ENCODE assay signal across 17 mouse cellular contexts in genomic region chr14:62417501-62417900, GRCm38 (mm10). TPM values are rescaled to one million over a fixed set of nuclear protein-coding genes. Genes with fewer than 3 reads are reported as not detected.
DNase-seq lines count a peak whose midpoint lies in the region; ATAC-seq lines count a peak whose summit lies in the region.
"Had no signal": no experiment of that assay in that cellular context is flagged by ENCODE, and none has a peak within 500 bp of the region (broad histone marks: within the 10 kb centered on the region; RNA-seq: fewer than 3 reads in every experiment).

No protein-coding gene starts in this region.

- H3K4me2 ChIP-seq in forebrain, embryonic 15.5 days (replicated peaks), result no peak overlapping the region
- no peak overlapping the region for H3K4me2 ChIP-seq in midbrain, embryonic 15.5 days
- H3K4me2 ChIP-seq: intestine, embryonic 15.5 days; kidney, embryonic 15.5 days; liver, embryonic 11.5 days; lung, embryonic 14.5 days had no signal

- no peak for ATAC-seq in forebrain, embryonic 15.5 days (replicated peaks)
- no peak for ATAC-seq in midbrain, embryonic 15.5 days (replicated peaks)
- ATAC-seq: intestine, embryonic 15.5 days had no signal

- WGBS in forebrain, embryonic 15.5 days, result 71% methylated on average over 3 of the region's 3 CpGs
- 91% methylated on average over 3 of the region's 3 CpGs for WGBS in midbrain, embryonic 15.5 days

- no peaks in the 10 kb centered on the region for H3K36me3 ChIP-seq in forebrain, embryonic 15.5 days
- H3K36me3 ChIP-seq in midbrain, embryonic 15.5 days (replicated peaks), result no peaks in the 10 kb centered on the region
- H3K36me3 ChIP-seq: embryonic facial prominence, embryonic 10.5 days; intestine, embryonic 15.5 days; kidney, embryonic 15.5 days had no signal

- peak; percentile 5 to 28 for DNase-seq in frontal cortex, postnatal 36 days (ENCODE audit: low spot score in 2 of 2)
- no peak for DNase-seq in frontal cortex, postnatal 14 days (ENCODE audit: low spot score in 2 of 2)
- DNase-seq in layer of hippocampus, adult 9-11 months, result peak; percentile 2
- no peak for DNase-seq in layer of hippocampus, adult 8-10 months (ENCODE audit: low spot score in 2 of 2)
- no peak for DNase-seq in urinary bladder, adult 18-20 months (ENCODE audit: low spot score in 2 of 2)
- DNase-seq: B cell, adult 2 months; gastrocnemius, postnatal 25 days; thymus, postnatal 36 days had no signal

- H3K9me3 ChIP-seq in forebrain, embryonic 15.5 days, result no peaks in the 10 kb centered on the region
- no peaks in the 10 kb centered on the region for H3K9me3 ChIP-seq in midbrain, embryonic 15.5 days
- H3K9me3 ChIP-seq: embryonic facial prominence, embryonic 10.5 days; intestine, embryonic 15.5 days; kidney, embryonic 15.5 days had no signal

- no peaks in the 10 kb centered on the region for H3K27me3 ChIP-seq in forebrain, embryonic 15.5 days
- no peaks in the 10 kb centered on the region for H3K27me3 ChIP-seq in midbrain, embryonic 15.5 days (replicated peaks)
- H3K27me3 ChIP-seq: intestine, embryonic 15.5 days; kidney, embryonic 15.5 days had no signal

- H3K27ac ChIP-seq in forebrain, embryonic 15.5 days (replicated peaks), result peak overlapping the region; percentile 92
- peak overlapping the region; percentile 43; the same call in 1 of the 2 replicates for H3K27ac ChIP-seq in midbrain, embryonic 15.5 days
- H3K27ac ChIP-seq: embryonic facial prominence, embryonic 10.5 days; intestine, embryonic 15.5 days; kidney, embryonic 15.5 days had no signal

- H3K4me3 ChIP-seq in forebrain, embryonic 15.5 days, result no peak overlapping the region
- H3K4me3 ChIP-seq in midbrain, embryonic 15.5 days, result no peak overlapping the region
- H3K4me3 ChIP-seq: embryonic facial prominence, embryonic 10.5 days; erythroblast, embryonic 14.5 days; intestine, embryonic 15.5 days; kidney, embryonic 15.5 days had no signal

- peaks cover 36% of the 10 kb centered on the region for H3K4me1 ChIP-seq in forebrain, embryonic 15.5 days
- peaks cover 14% of the 10 kb centered on the region; the same call in 1 of the 2 replicates for H3K4me1 ChIP-seq in midbrain, embryonic 15.5 days
- H3K4me1 ChIP-seq: intestine, embryonic 15.5 days; kidney, embryonic 15.5 days had no signal

- H3K9ac ChIP-seq in forebrain, embryonic 15.5 days (replicated peaks), result no peak overlapping the region
- no peak overlapping the region for H3K9ac ChIP-seq in midbrain, embryonic 15.5 days
- H3K9ac ChIP-seq: intestine, embryonic 15.5 days; kidney, embryonic 15.5 days; lung, embryonic 14.5 days had no signal

RNA-seq across cellular contexts. Expression of gene Gucy1b2, which starts 38.6 kb away (rescaled TPM):
- under 1 TPM; 0.16 to 0.43 (median 0.23) TPM for total RNA-seq in layer of hippocampus, adult 8-10 months (2022)
- 3.5 and 4.3 TPM in 2 replicates for polyA plus RNA-seq in forebrain, embryonic 15.5 days (2015; fragmentation: Nextera tagmentation; extraction: Ambion mirVana)
- polyA plus RNA-seq in midbrain, embryonic 15.5 days (2015; fragmentation: Nextera tagmentation; extraction: Ambion mirVana), result 0.61 and 1.2 TPM in 2 replicates
- total RNA-seq: gastrocnemius, postnatal 25 days; megakaryocyte progenitor cell, adult 5-6 weeks had no signal
- polyA plus RNA-seq: embryonic facial prominence, embryonic 10.5 days; erythroblast, embryonic 14.5 days; intestine, embryonic 15.5 days; kidney, embryonic 15.5 days had no signal

Comparison
In these comparisons a context has a peak if more than half of its experiments do, and no peak if none do; other contexts are left out.
1. DNase-seq: peak in frontal cortex, postnatal 36 days (2 of 2) and layer of hippocampus, adult 9-11 months (single experiment); none in frontal cortex, postnatal 14 days (0 of 2), layer of hippocampus, adult 8-10 months (0 of 2) and urinary bladder, adult 18-20 months (0 of 2).